Mouse (Mus musculus) myocyte (in vitro differentiated cells): Measurements from ENCODE around the gene Rabgap1l. TPM values are rescaled to one million over a fixed set of nuclear protein-coding genes. Genes with fewer than 3 reads are reported as not detected.

Experiments
- H3K27me3 ChIP-seq: one replicate; pipeline ENCODE4 v1.6.1; 2011; ENCODE audit not compliant: control insufficient read depth, insufficient read depth, insufficient read length
- H3K36me3 ChIP-seq: one replicate; pipeline ENCODE4 v1.6.1; 2011; ENCODE audit not compliant: control insufficient read depth, insufficient read depth
- H3K4me2 ChIP-seq: one replicate; pipeline ENCODE4 v1.6.1; 2011; ENCODE audit warnings: low read depth, control low read depth
- H3K4me3 ChIP-seq: one replicate; pipeline ENCODE4 v1.5.1; 2011; ENCODE audit warnings: mild to moderate bottlenecking, control low read depth, moderate library complexity
- H3K79me2 ChIP-seq: one replicate; pipeline ENCODE4 v1.6.1; 2011; ENCODE audit not compliant: control insufficient read depth, insufficient read depth
- H3ac ChIP-seq: one replicate; pipeline ENCODE4 v1.6.1; 2011; ENCODE audit not compliant: control insufficient read depth, insufficient read length
- CEBPB ChIP-seq: IDR thresholded peaks from 2 replicates; pipeline ENCODE4 v1.6.1; 2011; ENCODE audit warnings: mild to moderate bottlenecking, moderate library complexity; ENCODE audit not compliant: poor library complexity, insufficient read depth, severe bottlenecking
- E2F4 ChIP-seq: IDR thresholded peaks from one replicate; pipeline ENCODE4 v1.6.1; 2011; ENCODE audit warnings: mild to moderate bottlenecking, control low read depth, moderate library complexity; ENCODE audit not compliant: insufficient read depth
- MAX ChIP-seq: IDR thresholded peaks from one replicate; pipeline ENCODE4 v1.6.1; 2011; ENCODE audit warnings: low read depth, mild to moderate bottlenecking, control low read depth
- MYOD1 ChIP-seq, 3 experiments: IDR thresholded peaks; one replicate each; pipeline ENCODE4 v1.6.1; 2011; ENCODE audit warnings: control low read depth in 2 of 3, low read depth in 2 of 3, mild to moderate bottlenecking in 2 of 3, moderate library complexity in 1 of 3; ENCODE audit not compliant: insufficient read length in 2 of 3, control insufficient read depth in 1 of 3
- MYOG ChIP-seq, 3 experiments: IDR thresholded peaks; one replicate each; pipeline ENCODE4 v1.6.1; 2011; ENCODE audit warnings: control low read depth in 2 of 3, low read depth in 2 of 3, mild to moderate bottlenecking in 2 of 3; ENCODE audit not compliant: insufficient read length in 2 of 3, control insufficient read depth in 1 of 3, insufficient read depth in 1 of 3
- POLR2A ChIP-seq: IDR thresholded peaks from one replicate; pipeline ENCODE4 v1.6.1; 2011; ENCODE audit warnings: low read depth, mild to moderate bottlenecking, control low read depth, moderate library complexity; ENCODE audit not compliant: insufficient read length
- POLR2AphosphoS2 ChIP-seq: IDR thresholded peaks from one replicate; pipeline ENCODE4 v1.6.1; 2011; ENCODE audit warnings: low read depth, control low read depth; ENCODE audit not compliant: insufficient read length
- REST ChIP-seq: IDR thresholded peaks from one replicate; pipeline ENCODE4 v1.6.1; 2011; ENCODE audit warnings: mild to moderate bottlenecking, control low read depth, moderate library complexity; ENCODE audit not compliant: insufficient read depth, insufficient read length
- SRF ChIP-seq: IDR thresholded peaks from one replicate; pipeline ENCODE4 v1.6.1; 2011; ENCODE audit warnings: low read depth; ENCODE audit not compliant: control insufficient read depth, insufficient read length
- TCF12 ChIP-seq: IDR thresholded peaks from one replicate; pipeline ENCODE4 v1.6.1; 2011; ENCODE audit warnings: mild to moderate bottlenecking, control low read depth; ENCODE audit not compliant: poor library complexity, insufficient read depth, severe bottlenecking
- TCF3 ChIP-seq: IDR thresholded peaks from one replicate; pipeline ENCODE4 v1.6.1; 2011; ENCODE audit warnings: low read depth, control low read depth; ENCODE audit not compliant: insufficient read length
- USF1 ChIP-seq: IDR thresholded peaks from one replicate; pipeline ENCODE4 v1.6.1; 2011; ENCODE audit warnings: low read depth, mild to moderate bottlenecking, control low read depth, moderate library complexity
- polyA plus RNA-seq: library from polyadenylated mRNA; unstranded; fragments of >200 nt; fragmentation: generic; extraction: Trizol; gene quantifications from one replicate; pipeline ENCODE4 v1.2.1, GENCODE M21; 2012; ENCODE audit warnings: missing spikeins

The Rabgap1l gene
- polyA plus RNA-seq, 1 experiment: 6.3 TPM

DNA sequence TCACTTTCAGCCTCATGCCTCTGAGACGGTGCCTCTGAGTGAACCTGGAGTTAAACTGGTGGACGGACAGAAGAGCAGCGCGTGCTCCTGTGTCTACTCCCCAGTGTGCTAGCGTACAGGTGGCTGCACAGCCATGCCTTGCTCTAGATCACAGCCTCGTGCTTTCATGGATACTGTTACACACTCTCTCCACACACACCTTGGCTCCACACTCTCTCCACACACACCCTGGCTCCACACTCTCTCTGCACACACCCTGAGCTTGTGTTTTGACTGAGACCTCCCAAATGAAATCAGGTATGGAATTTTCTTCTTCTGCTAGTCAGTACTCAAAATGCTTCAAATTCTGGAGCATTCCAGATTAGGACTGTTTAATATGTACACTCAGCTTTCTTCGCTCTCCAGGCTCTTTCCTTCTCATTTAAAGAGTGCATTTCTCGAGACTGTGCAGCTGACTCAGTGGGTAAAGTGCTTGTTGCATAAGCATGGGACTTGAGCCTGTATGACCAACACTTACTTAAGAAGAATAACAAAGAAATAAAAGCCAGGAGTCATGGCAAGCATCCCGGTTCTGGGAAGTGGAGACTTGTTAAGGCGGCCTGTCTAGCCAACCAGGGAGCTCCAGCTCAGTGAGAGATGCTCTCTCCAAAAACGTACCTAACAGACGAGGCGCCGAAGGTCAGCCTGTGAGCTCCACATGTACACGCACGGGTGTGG lies 529.2 kb downstream of the Rabgap1l start:
- no peaks in the 10 kb centered on the region for H3K36me3 ChIP-seq
- no peak overlapping the region for H3K4me3 ChIP-seq
- H3K4me2 ChIP-seq: peak overlapping the region; percentile 26
- no peaks in the 10 kb centered on the region for H3K27me3 ChIP-seq
- TF ChIP-seq MYOG (IDR thresholded peaks at IDR 0.05; ENCODE audit: control insufficient read depth in 1 of 3, insufficient read depth in 1 of 3, insufficient read length in 2 of 3, low read depth in 2 of 3) (no peak), CEBPB (peak; percentile 68; the same call in 1 of the 2 replicates)
- no peaks in the 10 kb centered on the region for H3K79me2 ChIP-seq
- no peak overlapping the region for H3ac ChIP-seq

DNA sequence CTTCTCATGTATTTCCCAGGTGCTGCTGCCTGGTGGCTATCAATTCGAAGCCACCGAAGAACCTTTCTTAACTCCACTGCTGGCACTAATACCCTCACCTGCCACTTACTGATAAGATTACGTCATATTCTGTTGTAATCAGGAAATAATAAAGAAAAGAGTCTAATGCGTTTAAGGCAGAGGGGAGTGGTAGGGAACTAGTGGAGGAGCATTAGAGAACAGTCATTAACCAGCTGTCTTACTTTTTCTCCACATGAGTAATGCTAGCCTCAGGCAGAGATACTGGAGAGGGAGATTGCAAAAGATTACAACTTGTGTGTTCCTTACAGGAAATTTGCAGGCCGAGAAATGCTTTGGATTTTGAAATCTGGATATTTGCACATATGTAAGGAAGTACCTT lies 530.0 kb downstream of the Rabgap1l start:
- no peak overlapping the region for H3ac ChIP-seq
- H3K79me2 ChIP-seq: no peaks in the 10 kb centered on the region
- H3K27me3 ChIP-seq: no peaks in the 10 kb centered on the region
- H3K4me2 ChIP-seq: peak overlapping the region; percentile 26
- no peaks in the 10 kb centered on the region for H3K36me3 ChIP-seq
- TF ChIP-seq TCF3 (no peak), MAX (no peak), POLR2AphosphoS2 (no peak), CEBPB (peak; percentile 72)
- no peak overlapping the region for H3K4me3 ChIP-seq

DNA sequence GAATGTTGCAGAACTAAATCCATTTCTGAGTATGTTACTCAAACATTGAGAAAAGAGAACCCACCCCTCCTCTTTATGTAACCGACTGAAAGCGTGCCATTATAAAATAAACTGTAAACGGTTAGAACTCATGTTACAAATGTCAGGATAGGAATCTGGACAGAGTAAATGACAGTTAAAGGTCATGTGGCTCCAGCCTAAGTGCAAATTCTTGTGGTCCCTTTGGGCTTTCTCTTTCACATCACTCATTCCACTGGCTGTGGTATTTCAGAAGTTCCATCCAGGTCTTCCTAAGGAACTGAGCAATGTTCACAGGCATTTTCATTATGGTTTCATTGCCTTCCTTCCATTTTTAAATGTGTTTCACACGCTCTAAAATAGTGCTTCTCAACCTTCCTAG lies 530.6 kb downstream of the Rabgap1l start:
- Histone ChIP-seq H3K27me3 (no peaks in the 10 kb centered on the region), H3K4me2 (peak overlapping the region; percentile 26), H3K36me3 (no peaks in the 10 kb centered on the region), H3ac (no peak overlapping the region), H3K79me2 (no peaks in the 10 kb centered on the region), H3K4me3 (no peak overlapping the region)
- peak; percentile 14 for TF ChIP-seq USF1
- TF ChIP-seq CEBPB: 0 out of 2 replicates have a peak, but pooled peaks have one; percentile 14
- no peak for TF ChIP-seq REST

DNA sequence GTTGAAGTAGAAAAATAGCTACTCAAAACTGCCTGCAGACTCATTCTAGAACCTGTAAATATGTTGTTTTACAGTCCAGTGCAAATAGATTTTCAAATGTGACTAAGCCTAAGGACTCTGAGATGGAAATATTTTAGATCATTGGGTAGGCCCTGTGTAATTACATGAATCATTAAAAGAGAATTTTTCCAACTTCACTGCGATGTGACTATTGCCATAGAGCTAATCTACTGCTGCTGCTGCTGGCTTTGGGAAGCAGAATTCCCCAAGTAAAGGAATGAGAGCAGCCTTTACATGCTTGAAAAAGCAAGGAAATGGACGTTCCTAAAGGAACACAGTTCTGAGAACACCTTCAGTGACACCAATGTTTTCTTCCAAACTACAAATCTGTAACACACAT lies 531.2 kb downstream of the Rabgap1l start:
- Histone ChIP-seq H3K79me2 (no peaks in the 10 kb centered on the region), H3K27me3 (no peaks in the 10 kb centered on the region), H3K4me2 (no peak overlapping the region), H3K4me3 (no peak overlapping the region), H3K36me3 (no peaks in the 10 kb centered on the region), H3ac (no peak overlapping the region)
- TF ChIP-seq MYOD1 (IDR thresholded peaks at IDR 0.05; ENCODE audit: control insufficient read depth in 1 of 3, insufficient read length in 2 of 3, low read depth in 2 of 3) (no peak), USF1 (no peak), TCF3 (no peak), CEBPB (no peak), POLR2AphosphoS2 (no peak), MAX (no peak), REST (no peak), E2F4 (no peak), MYOG (IDR thresholded peaks at IDR 0.05; ENCODE audit: control insufficient read depth in 1 of 3, insufficient read depth in 1 of 3, insufficient read length in 2 of 3, low read depth in 2 of 3) (no peak), TCF12 (no peak), POLR2A (no peak), SRF (no peak)

DNA sequence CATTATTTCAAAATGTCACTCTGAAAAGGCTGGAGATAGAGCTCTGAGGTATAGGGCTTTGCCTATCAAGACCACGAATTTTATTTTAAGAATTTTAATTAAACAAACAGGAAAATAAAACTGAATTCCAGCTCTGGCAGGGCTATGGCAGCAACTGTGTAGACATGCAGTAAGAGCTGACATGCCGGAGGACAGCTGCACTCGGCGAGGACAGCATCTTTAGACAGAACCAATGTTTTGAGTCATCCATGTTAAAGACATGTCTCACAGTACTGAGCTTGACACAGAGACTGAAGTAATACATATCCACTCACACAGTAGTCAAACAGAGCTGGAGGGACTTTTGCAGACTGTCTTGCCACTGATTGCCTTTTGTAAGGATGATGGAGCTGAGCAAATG lies 532.4 kb downstream of the Rabgap1l start:
- TF ChIP-seq TCF12: no peak
- TF ChIP-seq MYOD1 (IDR thresholded peaks at IDR 0.05; ENCODE audit: control insufficient read depth in 1 of 3, insufficient read length in 2 of 3, low read depth in 2 of 3): peak in 2 of 3 experiments; percentile 40 to 59
- TF ChIP-seq USF1: no peak
- no peak for TF ChIP-seq TCF3
- TF ChIP-seq E2F4: no peak
- no peak for TF ChIP-seq MAX
- peak in 1 of 3 experiments; percentile 35 for TF ChIP-seq MYOG (IDR thresholded peaks at IDR 0.05; ENCODE audit: control insufficient read depth in 1 of 3, insufficient read depth in 1 of 3, insufficient read length in 2 of 3, low read depth in 2 of 3)
- no peak for TF ChIP-seq REST
- no peak for TF ChIP-seq CEBPB
- no peak for TF ChIP-seq POLR2A
- no peak for TF ChIP-seq SRF
- TF ChIP-seq POLR2AphosphoS2: no peak

DNA sequence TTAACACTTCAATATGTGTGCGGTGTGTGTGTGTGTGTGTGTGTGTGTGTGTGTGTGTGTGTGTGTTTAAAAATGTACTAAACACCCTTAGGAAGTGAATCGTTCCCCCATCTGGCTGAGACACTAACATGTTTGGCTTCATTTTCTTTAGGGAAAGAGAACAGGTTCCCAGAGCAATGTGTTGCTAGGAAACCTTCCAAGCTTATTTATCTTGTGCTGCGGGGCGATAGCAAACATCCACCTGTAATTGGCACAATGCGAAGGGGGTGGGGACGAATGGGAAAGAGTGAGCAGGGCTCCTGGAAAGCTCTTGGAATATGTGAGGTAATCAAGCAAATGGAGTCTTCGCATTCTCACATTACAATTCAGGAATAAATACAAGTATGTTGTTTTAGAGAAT lies 533.1 kb downstream of the Rabgap1l start:
- Histone ChIP-seq H3ac (no peak overlapping the region), H3K27me3 (no peaks in the 10 kb centered on the region), H3K4me2 (no peak overlapping the region), H3K4me3 (no peak overlapping the region), H3K36me3 (no peaks in the 10 kb centered on the region), H3K79me2 (no peaks in the 10 kb centered on the region)
- TF ChIP-seq SRF: no peak
- no peak for TF ChIP-seq REST
- no peak for TF ChIP-seq MYOD1 (IDR thresholded peaks at IDR 0.05; ENCODE audit: control insufficient read depth in 1 of 3, insufficient read length in 2 of 3, low read depth in 2 of 3)
- no peak for TF ChIP-seq POLR2AphosphoS2
- TF ChIP-seq E2F4: no peak
- no peak for TF ChIP-seq POLR2A
- no peak for TF ChIP-seq USF1
- no peak for TF ChIP-seq MYOG (IDR thresholded peaks at IDR 0.05; ENCODE audit: control insufficient read depth in 1 of 3, insufficient read depth in 1 of 3, insufficient read length in 2 of 3, low read depth in 2 of 3)

More for the DNA sequence above, 532.4 kb downstream of the Rabgap1l start:
- Histone ChIP-seq H3K36me3 (no peaks in the 10 kb centered on the region), H3K4me3 (no peak overlapping the region), H3ac (no peak overlapping the region), H3K79me2 (no peaks in the 10 kb centered on the region), H3K4me2 (no peak overlapping the region), H3K27me3 (no peaks in the 10 kb centered on the region)
